8 mouse cellular contexts compared by ENCODE assay signal in genomic region chr15:93519836-93520826, GRCm38 (mm10).
DNase-seq lines count a peak whose midpoint lies in the region; ATAC-seq and TF ChIP-seq lines count a peak whose summit lies in the region.

No protein-coding gene starts in this region.

- H3K27ac ChIP-seq in heart, postnatal 0 days (ENCODE audit: low read depth): peak overlapping the region; percentile 100
- 0 out of 2 replicates have a peak overlapping the region, but pooled peaks have one; percentile 49 for H3K27ac ChIP-seq in liver, embryonic 12.5 days
- H3K27ac ChIP-seq in small intestine, adult 2 months (ENCODE audit: insufficient read depth, low read depth, low read length): peak overlapping the region; percentile 82

- peak overlapping the region; percentile 81 for H3K9ac ChIP-seq in heart, postnatal 0 days (replicated peaks; ENCODE audit: low read depth, low read length)
- H3K9ac ChIP-seq in liver, embryonic 12.5 days: no peak overlapping the region; the same call in 1 of the 2 replicates

- peak; percentile 33 to 75 for DNase-seq in adrenal gland, adult (ENCODE audit: inconsistent age in 2 of 2, low spot score in 1 of 2)
- no peak for DNase-seq in adrenal gland, postnatal 25 days
- peak; percentile 60 for DNase-seq in brain, adult 2 months (ENCODE audit: low read depth, low spot score)
- peak; percentile 96 for DNase-seq in heart, postnatal 0 days (ENCODE audit: low spot score)
- no peak for DNase-seq in thymus, postnatal 0 days (ENCODE audit: low spot score)
- no peak for DNase-seq in ovary, adult 18-20 months (ENCODE audit: low spot score)

- 5% methylated on average over 17 of the region's 17 CpGs for WGBS in heart, postnatal 0 days
- 7% methylated on average over 17 of the region's 17 CpGs for WGBS in liver, embryonic 12.5 days (ENCODE audit: insufficient replicate concordance)
- 21% methylated on average over 17 of the region's 17 CpGs for WGBS in small intestine, adult 2 months

- TF ChIP-seq CTCF in heart, postnatal 0 days (IDR thresholded peaks at IDR 0.05; ENCODE audit: low read depth): no peak
- no peak for TF ChIP-seq CTCF in small intestine, adult 2 months (IDR thresholded peaks at IDR 0.05; ENCODE audit: extremely low read depth, insufficient read length, insufficient replicate concordance, low read depth, low read length)

- ATAC-seq in heart, postnatal 0 days (ENCODE audit: insufficient read depth, low read depth): peak; percentile 56
- ATAC-seq in liver, embryonic 12.5 days: no peak

- peak; percentile 50; the same call in 1 of the 2 replicates for TF ChIP-seq EP300 in heart, postnatal 0 days (IDR thresholded peaks at IDR 0.05; ENCODE audit: low read depth)

- no peaks in the 10 kb centered on the region for H3K9me3 ChIP-seq in heart, postnatal 0 days (replicated peaks; ENCODE audit: control insufficient read depth, low read length)
- no peaks in the 10 kb centered on the region for H3K9me3 ChIP-seq in liver, embryonic 12.5 days (replicated peaks)

- H3K27me3 ChIP-seq in heart, postnatal 0 days (ENCODE audit: control insufficient read depth, insufficient read depth, low read length): no peaks in the 10 kb centered on the region
- peaks cover 69% of the 10 kb centered on the region for H3K27me3 ChIP-seq in liver, embryonic 12.5 days (replicated peaks)
- H3K27me3 ChIP-seq in small intestine, adult 2 months (ENCODE audit: control insufficient read depth, insufficient read depth, low read length): peaks cover 8% of the 10 kb centered on the region

- H3K4me2 ChIP-seq in heart, postnatal 0 days (ENCODE audit: low read depth, low read length): peak overlapping the region; percentile 85
- peak overlapping the region; percentile 98 for H3K4me2 ChIP-seq in liver, embryonic 12.5 days

- peaks cover 54% of the 10 kb centered on the region for H3K4me1 ChIP-seq in heart, postnatal 0 days (ENCODE audit: control insufficient read depth, insufficient read depth)
- peaks cover 78% of the 10 kb centered on the region for H3K4me1 ChIP-seq in liver, embryonic 12.5 days
- H3K4me1 ChIP-seq in small intestine, adult 2 months (ENCODE audit: control insufficient read depth, insufficient read depth, insufficient read length, low read length): no peaks in the 10 kb centered on the region; the same call in 1 of the 2 replicates

- peak overlapping the region; percentile 89 for H3K4me3 ChIP-seq in heart, postnatal 0 days (ENCODE audit: low read depth, low read length)
- peak overlapping the region; percentile 77 for H3K4me3 ChIP-seq in liver, embryonic 12.5 days
- peak overlapping the region; percentile 5; the same call in 1 of the 2 replicates for H3K4me3 ChIP-seq in small intestine, adult 2 months (ENCODE audit: low read depth, low read length)

- no peak for TF ChIP-seq POLR2A in small intestine, adult 2 months (IDR thresholded peaks at IDR 0.05; ENCODE audit: low read depth, low read length)

- H3K36me3 ChIP-seq in heart, postnatal 0 days (replicated peaks; ENCODE audit: control insufficient read depth, insufficient read depth, low read length): no peaks in the 10 kb centered on the region
- H3K36me3 ChIP-seq in liver, embryonic 12.5 days: no peaks in the 10 kb centered on the region
- H3K36me3 ChIP-seq in small intestine, adult 2 months (ENCODE audit: control insufficient read depth, insufficient read depth, low read length): no peaks in the 10 kb centered on the region

Comparison
In these comparisons a context has a peak if more than half of its experiments do, and no peak if none do; other contexts are left out.
1. DNase-seq: peak in adrenal gland, adult (2 of 2), brain, adult 2 months (single experiment) and heart, postnatal 0 days (single experiment); none in adrenal gland, postnatal 25 days (single experiment), thymus, postnatal 0 days (single experiment) and ovary, adult 18-20 months (single experiment).
2. H3K27ac ChIP-seq: peak in every context shown above with its lines; median percentile 100 in heart, postnatal 0 days; 82 in small intestine, adult 2 months; 49 in liver, embryonic 12.5 days.
3. H3K4me3 ChIP-seq: peak in every context shown above with its lines; median percentile 89 in heart, postnatal 0 days; 77 in liver, embryonic 12.5 days; 5 in small intestine, adult 2 months.